ENCODE assay signal across 8 mouse cellular contexts in the genomic region with DNA sequence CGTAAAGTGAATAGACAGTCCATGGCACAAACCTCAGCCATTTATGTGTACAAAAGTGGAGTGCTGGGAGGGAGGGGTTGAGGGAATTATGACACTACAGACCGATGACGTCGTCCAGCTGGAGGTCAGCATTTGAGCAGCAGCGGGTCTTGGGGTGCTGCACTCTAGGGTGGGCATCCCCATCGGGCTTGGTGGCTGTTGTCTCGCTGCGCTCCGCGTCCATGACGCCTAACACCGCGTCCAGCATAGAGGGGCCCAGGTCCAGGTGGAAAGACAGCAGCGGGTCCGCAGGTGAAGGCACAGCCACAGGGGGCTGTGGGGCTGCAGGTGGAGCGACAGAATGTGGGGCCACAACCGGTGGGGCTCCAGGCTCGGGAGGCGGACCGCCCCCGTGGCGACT. TPM values are rescaled to one million over a fixed set of nuclear protein-coding genes. Genes with fewer than 3 reads are reported as not detected.
A peak's percentile ranks its signal among the peaks of the same experiment; 100 is the strongest.
DNase-seq lines count a peak whose midpoint lies in the region; ATAC-seq and TF ChIP-seq lines count a peak whose summit lies in the region.

No protein-coding gene starts in this region.

- H3K27me3 ChIP-seq in kidney, embryonic 15.5 days: peaks cover 20% of the 10 kb centered on the region
- peaks cover 19% of the 10 kb centered on the region; the same call in 1 of the 2 replicates for H3K27me3 ChIP-seq in forebrain, embryonic 15.5 days
- peaks cover 13% of the 10 kb centered on the region; the same call in 1 of the 2 replicates for H3K27me3 ChIP-seq in thymus, adult 2 months (ENCODE audit: control insufficient read depth, insufficient read depth, low read length)

- H3K36me3 ChIP-seq in kidney, embryonic 15.5 days: peaks cover 20% of the 10 kb centered on the region
- peaks cover 18% of the 10 kb centered on the region for H3K36me3 ChIP-seq in forebrain, embryonic 15.5 days
- H3K36me3 ChIP-seq in macrophage (ENCODE audit: inconsistent target): no peaks in the 10 kb centered on the region
- peaks cover 11% of the 10 kb centered on the region; the same call in 1 of the 2 replicates for H3K36me3 ChIP-seq in thymus, adult 2 months (ENCODE audit: control insufficient read depth, insufficient read depth, low read length)

- peaks cover 43% of the 10 kb centered on the region for H3K4me1 ChIP-seq in kidney, embryonic 15.5 days
- peaks cover 4% of the 10 kb centered on the region; the same call in 1 of the 2 replicates for H3K4me1 ChIP-seq in brown adipose tissue, adult 24 weeks (ENCODE audit: control insufficient read depth, insufficient read depth, insufficient read length, low read length)
- H3K4me1 ChIP-seq in forebrain, embryonic 15.5 days: peaks cover 28% of the 10 kb centered on the region
- H3K4me1 ChIP-seq in thymus, adult 2 months (replicated peaks; ENCODE audit: control insufficient read depth, insufficient read depth, low read length): peaks cover 18% of the 10 kb centered on the region

- H3K9me3 ChIP-seq in kidney, embryonic 15.5 days (replicated peaks): no peaks in the 10 kb centered on the region
- H3K9me3 ChIP-seq in forebrain, embryonic 15.5 days: no peaks in the 10 kb centered on the region

- no peak for ATAC-seq in kidney, embryonic 15.5 days (replicated peaks; ENCODE audit: low FRiP score)
- 0 out of 2 replicates have a peak, but pooled peaks have one; percentile 5 for ATAC-seq in forebrain, embryonic 15.5 days (replicated peaks)

- H3K4me3 ChIP-seq in kidney, embryonic 15.5 days (replicated peaks): peak overlapping the region; percentile 62
- peak overlapping the region; percentile 74 for H3K4me3 ChIP-seq in brown adipose tissue, adult 24 weeks (ENCODE audit: insufficient read depth, low read depth, low read length)
- peak overlapping the region; percentile 76 for H3K4me3 ChIP-seq in forebrain, embryonic 15.5 days
- peak overlapping the region; percentile 66; the same call in 1 of the 2 replicates for H3K4me3 ChIP-seq in macrophage (ENCODE audit: inconsistent target)
- H3K4me3 ChIP-seq in thymus, adult 2 months (ENCODE audit: control insufficient read depth, insufficient read depth, low read length): no peak overlapping the region

- TF ChIP-seq CTCF in thymus, adult 2 months (IDR thresholded peaks at IDR 0.05; ENCODE audit: borderline replicate concordance, control insufficient read depth, extremely low read depth, insufficient read depth, low read length, poor library complexity): no peak

- H3K79me2 ChIP-seq in macrophage (ENCODE audit: inconsistent target): peaks cover 25% of the 10 kb centered on the region; the same call in 1 of the 2 replicates

- no peak for DNase-seq in kidney, postnatal 36 days
- DNase-seq in thymus, adult 2 months: no peak
- no peak for DNase-seq in ovary, postnatal 10 days (ENCODE audit: low spot score)
- DNase-seq in kidney, postnatal 14 days: no peak

- peak overlapping the region; percentile 90 for H3K4me2 ChIP-seq in kidney, embryonic 15.5 days
- H3K4me2 ChIP-seq in forebrain, embryonic 15.5 days (replicated peaks): peak overlapping the region; percentile 96

- no peak for TF ChIP-seq POLR2A in thymus, adult 2 months (IDR thresholded peaks at IDR 0.05; ENCODE audit: control insufficient read depth, extremely low read depth, insufficient read depth, low read length, poor library complexity)

- WGBS in kidney, embryonic 15.5 days: 23% methylated on average over 22 of the region's 22 CpGs
- 13% methylated on average over 22 of the region's 22 CpGs for WGBS in forebrain, embryonic 15.5 days
- 11% methylated on average over 22 of the region's 22 CpGs for WGBS in macrophage (ENCODE audit: missing documents)
- WGBS in thymus, adult 2 months: 19% methylated on average over 22 of the region's 22 CpGs

- no peak overlapping the region for H3K27ac ChIP-seq in kidney, embryonic 15.5 days
- H3K27ac ChIP-seq in brown adipose tissue, adult 24 weeks (replicated peaks; ENCODE audit: low read depth, low read length): no peak overlapping the region; the same call in 1 of the 2 replicates
- no peak overlapping the region for H3K27ac ChIP-seq in forebrain, embryonic 15.5 days (replicated peaks)
- H3K27ac ChIP-seq in macrophage: no peak overlapping the region
- H3K27ac ChIP-seq in thymus, adult 2 months (ENCODE audit: control insufficient read depth, insufficient read depth, low read length): no peak overlapping the region

- no peak overlapping the region for H3K9ac ChIP-seq in kidney, embryonic 15.5 days
- H3K9ac ChIP-seq in forebrain, embryonic 15.5 days (replicated peaks): no peak overlapping the region; the same call in 1 of the 2 replicates

RNA-seq across cellular contexts. Expression of a gene that starts 1.1 kb away (rescaled TPM):
- 2.8 and 3.5 TPM in 2 replicates for polyA plus RNA-seq in kidney, embryonic 15.5 days (2015; fragmentation: Nextera tagmentation; extraction: Ambion mirVana)
- polyA plus RNA-seq in brown adipose tissue, adult 24 weeks (2012; ENCODE audit: insufficient read depth, insufficient read length, missing spikeins): 2.1 and 3.6 TPM in 2 replicates
- 4.8 and 5.7 TPM in 2 replicates for polyA plus RNA-seq in forebrain, embryonic 15.5 days (2015; fragmentation: Nextera tagmentation; extraction: Ambion mirVana)
- total RNA-seq in macrophage (2018; cell fraction: chromatin; rRNA removed): 1 to 10 TPM; 1.7 to 9.3 (median 6.0) TPM
- total RNA-seq in macrophage (2018; cell fraction: cytosol; rRNA removed): 1 to 10 TPM; 2.7 to 4.3 (median 3.4) TPM
- total RNA-seq in macrophage (2018; cell fraction: nucleus; rRNA removed): 10 to 100 TPM in 3 of 26 experiments, 1 to 10 TPM in 23; 2.4 to 11.9 (median 5.9) TPM
- 1.8 to 2.9 TPM (median 2.3 TPM) in 3 replicates for polyA plus RNA-seq in macrophage (2018)
- 10.5 and 11.5 TPM in 2 replicates for polyA plus RNA-seq in thymus, adult 2 months (2012; rRNA removed)

RNA-seq across cellular contexts. Expression of a gene that starts 13.4 kb away (rescaled TPM):
- 34.7 and 35.7 TPM in 2 replicates for polyA plus RNA-seq in kidney, embryonic 15.5 days (2015; fragmentation: Nextera tagmentation; extraction: Ambion mirVana)
- 4.0 and 10.1 TPM in 2 replicates for polyA plus RNA-seq in brown adipose tissue, adult 24 weeks (2012; ENCODE audit: insufficient read depth, insufficient read length, missing spikeins)
- 4.1 and 6.0 TPM in 2 replicates for polyA plus RNA-seq in forebrain, embryonic 15.5 days (2015; fragmentation: Nextera tagmentation; extraction: Ambion mirVana)
- 1 to 10 TPM in 1 of 26 experiments, not detected in 25; 6.4 TPM for total RNA-seq in macrophage (2018; cell fraction: chromatin; rRNA removed)
- total RNA-seq in macrophage (2018; cell fraction: cytosol; rRNA removed): not detected
- not detected for total RNA-seq in macrophage (2018; cell fraction: nucleus; rRNA removed)
- not detected in 3 replicates for polyA plus RNA-seq in macrophage (2018)
- polyA plus RNA-seq in thymus, adult 2 months (2012; rRNA removed): 6.5 and 9.7 TPM in 2 replicates

RNA-seq across cellular contexts. Expression of a gene that starts 14.4 kb away (rescaled TPM):
- polyA plus RNA-seq in kidney, embryonic 15.5 days (2015; fragmentation: Nextera tagmentation; extraction: Ambion mirVana): 57.4 and 69.3 TPM in 2 replicates
- 20.2 and 24.0 TPM in 2 replicates for polyA plus RNA-seq in brown adipose tissue, adult 24 weeks (2012; ENCODE audit: insufficient read depth, insufficient read length, missing spikeins)
- polyA plus RNA-seq in forebrain, embryonic 15.5 days (2015; fragmentation: Nextera tagmentation; extraction: Ambion mirVana): 78.8 and 85.9 TPM in 2 replicates
- 1,000 to 10,000 TPM in 1 of 26 experiments, 100 to 1,000 TPM in 25; 489 to 1,068 (median 725) TPM for total RNA-seq in macrophage (2018; cell fraction: chromatin; rRNA removed)
- total RNA-seq in macrophage (2018; cell fraction: cytosol; rRNA removed): 10 to 100 TPM; 11.3 to 49.6 (median 20.4) TPM
- 100 to 1,000 TPM; 243 to 540 (median 388) TPM for total RNA-seq in macrophage (2018; cell fraction: nucleus; rRNA removed)
- polyA plus RNA-seq in macrophage (2018): 21.9 to 53.8 TPM (median 23.8 TPM) in 3 replicates
- 1,109 and 1,332 TPM in 2 replicates for polyA plus RNA-seq in thymus, adult 2 months (2012; rRNA removed)

RNA-seq across cellular contexts. Expression of a gene that starts 32.0 kb away (rescaled TPM):
- polyA plus RNA-seq in kidney, embryonic 15.5 days (2015; fragmentation: Nextera tagmentation; extraction: Ambion mirVana): 2.1 and 3.0 TPM in 2 replicates
- polyA plus RNA-seq in brown adipose tissue, adult 24 weeks (2012; ENCODE audit: insufficient read depth, insufficient read length, missing spikeins): 1.4 and 2.3 TPM in 2 replicates
- 105 and 106 TPM in 2 replicates for polyA plus RNA-seq in forebrain, embryonic 15.5 days (2015; fragmentation: Nextera tagmentation; extraction: Ambion mirVana)
- 1 to 10 TPM in 2 of 26 experiments, under 1 TPM in 13, not detected in 11; 0.17 to 1.4 (median 0.41) TPM for total RNA-seq in macrophage (2018; cell fraction: chromatin; rRNA removed)
- under 1 TPM in 10 of 26 experiments, not detected in 16; 0.04 to 0.24 (median 0.09) TPM for total RNA-seq in macrophage (2018; cell fraction: cytosol; rRNA removed)
- under 1 TPM in 11 of 26 experiments, not detected in 15; 0.20 to 0.66 (median 0.40) TPM for total RNA-seq in macrophage (2018; cell fraction: nucleus; rRNA removed)
- 0.06 to 0.16 TPM in 2 of 3 replicates, not detected in the other for polyA plus RNA-seq in macrophage (2018)
- 1.1 and 1.8 TPM in 2 replicates for polyA plus RNA-seq in thymus, adult 2 months (2012; rRNA removed)

Comparison
In these comparisons a context has a peak if more than half of its experiments do, and no peak if none do; other contexts are left out.
1. RNA of a gene that starts 14.4 kb away (polyA plus RNA-seq): 1,109 to 1,332 TPM in thymus, adult 2 months; 78.8 to 85.9 TPM in forebrain, embryonic 15.5 days, 57.4 to 69.3 TPM in kidney, embryonic 15.5 days, 21.9 to 53.8 TPM in macrophage and 20.2 to 24.0 TPM in brown adipose tissue, adult 24 weeks; every median in the first group is over 10 times any median in the second.